Mouse (Mus musculus): ENCODE results near the gene Ap1ar. TPM values are rescaled to one million over a fixed set of nuclear protein-coding genes. Genes with fewer than 3 reads are reported as not detected.

Gene Ap1ar
- total and polyA plus RNA-seq, 2 experiments from 2014 or later = 78.6 to 119 TPM

- Histone ChIP-seq H3K9me3 (ENCODE audit: low read length) (no peaks in the 10 kb centered on the region), H3K4me1 (ENCODE audit: insufficient read depth, low read length) (peaks cover 7% of the 10 kb centered on the region), H3K27ac (ENCODE audit: low read depth, low read length) (no peak overlapping the region), H3K27me3 (ENCODE audit: insufficient read depth, low read length) (no peaks in the 10 kb centered on the region), H3K4me3 (ENCODE audit: low read depth, low read length) (no peak overlapping the region), H3K9ac (replicated peaks; ENCODE audit: low read length, poor library complexity, severe bottlenecking) (0 out of 2 replicates have a peak overlapping the region, but pooled peaks have one; percentile 29), H3K36me3 (ENCODE audit: insufficient read depth, low read length) (peaks cover 3% of the 10 kb centered on the region; the same call in 1 of the 2 replicates), H3K4me2 (ENCODE audit: low read depth, low read length, poor library complexity, severe bottlenecking) (peak overlapping the region; percentile 78; the same call in 1 of the 2 replicates)
- 84% methylated on average over 6 of the region's 6 CpGs for WGBS
- no peak for ATAC-seq (ENCODE audit: low FRiP score)
- no peak for TF ChIP-seq CTCF (IDR thresholded peaks at IDR 0.05)
- no peak for DNase-seq (ENCODE audit: low spot score)
These were observed 1.7 kb downstream of the Ap1ar start for GRCm38 (mm10) chr3:127835594-127835993.

GRCm38 (mm10) chr3:127834040-127834439 is 3.3 kb downstream of the Ap1ar start:
- ATAC-seq (ENCODE audit: low FRiP score) = no peak
- Histone ChIP-seq H3K9ac (replicated peaks; ENCODE audit: low read length, poor library complexity, severe bottlenecking) (no peak overlapping the region), H3K27ac (ENCODE audit: low read depth, low read length) (no peak overlapping the region), H3K4me3 (ENCODE audit: low read depth, low read length) (no peak overlapping the region), H3K4me2 (ENCODE audit: low read depth, low read length, poor library complexity, severe bottlenecking) (no peak overlapping the region), H3K4me1 (ENCODE audit: insufficient read depth, low read length) (peaks cover 7% of the 10 kb centered on the region), H3K9me3 (ENCODE audit: low read length) (no peaks in the 10 kb centered on the region), H3K36me3 (ENCODE audit: insufficient read depth, low read length) (peaks cover 3% of the 10 kb centered on the region; the same call in 1 of the 2 replicates), H3K27me3 (ENCODE audit: insufficient read depth, low read length) (no peaks in the 10 kb centered on the region)
- no peak for DNase-seq (ENCODE audit: low spot score)
- WGBS = 91% methylated on average over 4 of the region's 4 CpGs
- no peak for TF ChIP-seq CTCF (IDR thresholded peaks at IDR 0.05)

- Histone ChIP-seq H3K9ac (replicated peaks; ENCODE audit: low read length, poor library complexity, severe bottlenecking) (no peak overlapping the region), H3K27ac (ENCODE audit: low read depth, low read length) (no peak overlapping the region), H3K27me3 (ENCODE audit: insufficient read depth, low read length) (no peaks in the 10 kb centered on the region), H3K4me3 (ENCODE audit: low read depth, low read length) (no peak overlapping the region), H3K4me1 (ENCODE audit: insufficient read depth, low read length) (peaks cover 7% of the 10 kb centered on the region), H3K9me3 (ENCODE audit: low read length) (no peaks in the 10 kb centered on the region), H3K4me2 (ENCODE audit: low read depth, low read length, poor library complexity, severe bottlenecking) (no peak overlapping the region), H3K36me3 (ENCODE audit: insufficient read depth, low read length) (peaks cover 3% of the 10 kb centered on the region; the same call in 1 of the 2 replicates)
- DNase-seq (ENCODE audit: low spot score) = no peak
- no peak for TF ChIP-seq CTCF (IDR thresholded peaks at IDR 0.05)
- 64% methylated on average over 6 of the region's 6 CpGs for WGBS
- ATAC-seq (ENCODE audit: low FRiP score) = no peak
These were observed 6.2 kb downstream of the Ap1ar start for GRCm38 (mm10) chr3:127831079-127831478.

GRCm38 (mm10) chr3:127830183-127830582 is 7.1 kb downstream of the Ap1ar start:
- WGBS = 91% methylated on average over 10 of the region's 10 CpGs
- Histone ChIP-seq H3K27me3 (ENCODE audit: insufficient read depth, low read length) (no peaks in the 10 kb centered on the region), H3K9me3 (ENCODE audit: low read length) (no peaks in the 10 kb centered on the region), H3K27ac (ENCODE audit: low read depth, low read length) (no peak overlapping the region), H3K9ac (replicated peaks; ENCODE audit: low read length, poor library complexity, severe bottlenecking) (no peak overlapping the region), H3K4me3 (ENCODE audit: low read depth, low read length) (no peak overlapping the region), H3K4me2 (ENCODE audit: low read depth, low read length, poor library complexity, severe bottlenecking) (no peak overlapping the region), H3K4me1 (ENCODE audit: insufficient read depth, low read length) (0 out of 2 replicates have a peak, but pooled peaks cover under 1% of the 10 kb centered on the region), H3K36me3 (ENCODE audit: insufficient read depth, low read length) (peaks cover 3% of the 10 kb centered on the region; the same call in 1 of the 2 replicates)
- TF ChIP-seq CTCF (IDR thresholded peaks at IDR 0.05) = no peak
- DNase-seq (ENCODE audit: low spot score) (no peak), ATAC-seq (ENCODE audit: low FRiP score) (no peak)

GRCm38 (mm10) chr3:127827123-127827522 is 10.2 kb downstream of the Ap1ar start:
- H3K36me3 ChIP-seq (ENCODE audit: insufficient read depth, low read length) = peaks cover 6% of the 10 kb centered on the region
- DNase-seq (ENCODE audit: low spot score) (no peak), ATAC-seq (ENCODE audit: low FRiP score) (0 out of 2 replicates have a peak, but pooled peaks have one; percentile 24)
- 38% methylated on average over 7 of the region's 7 CpGs for WGBS
- H3K4me2 ChIP-seq (ENCODE audit: low read depth, low read length, poor library complexity, severe bottlenecking) = no peak overlapping the region; the same call in 1 of the 2 replicates
- no peak overlapping the region for H3K9ac ChIP-seq (replicated peaks; ENCODE audit: low read length, poor library complexity, severe bottlenecking)
- no peak overlapping the region for H3K4me3 ChIP-seq (ENCODE audit: low read depth, low read length)
- H3K9me3 ChIP-seq (ENCODE audit: low read length) = no peaks in the 10 kb centered on the region
- no peak overlapping the region; the same call in 1 of the 2 replicates for H3K27ac ChIP-seq (ENCODE audit: low read depth, low read length)
- H3K27me3 ChIP-seq (ENCODE audit: insufficient read depth, low read length) = no peaks in the 10 kb centered on the region
- no peak for TF ChIP-seq CTCF (IDR thresholded peaks at IDR 0.05)
- H3K4me1 ChIP-seq (ENCODE audit: insufficient read depth, low read length) = no peaks in the 10 kb centered on the region

- no peak overlapping the region for H3K27ac ChIP-seq (ENCODE audit: low read depth, low read length)
These were observed 10.8 kb downstream of the Ap1ar start for GRCm38 (mm10) chr3:127826503-127826902.

More at GRCm38 (mm10) chr3:127826503-127826902, 10.8 kb downstream of the Ap1ar start:
- Histone ChIP-seq H3K4me1 (ENCODE audit: insufficient read depth, low read length) (no peaks in the 10 kb centered on the region), H3K9me3 (ENCODE audit: low read length) (no peaks in the 10 kb centered on the region), H3K4me2 (ENCODE audit: low read depth, low read length, poor library complexity, severe bottlenecking) (no peak overlapping the region), H3K4me3 (ENCODE audit: low read depth, low read length) (no peak overlapping the region), H3K36me3 (ENCODE audit: insufficient read depth, low read length) (peaks cover 7% of the 10 kb centered on the region), H3K9ac (replicated peaks; ENCODE audit: low read length, poor library complexity, severe bottlenecking) (no peak overlapping the region), H3K27me3 (ENCODE audit: insufficient read depth, low read length) (no peaks in the 10 kb centered on the region)
- DNase-seq (ENCODE audit: low spot score) (no peak), ATAC-seq (ENCODE audit: low FRiP score) (no peak)
- no peak for TF ChIP-seq CTCF (IDR thresholded peaks at IDR 0.05)
- 79% methylated on average over 7 of the region's 7 CpGs for WGBS

All from midbrain, postnatal 0 days (tissue).